In genomic region chr7:19663940-19664339, GRCm38 (mm10) we compare ENCODE assay signal across 9 mouse cellular contexts. TPM values are rescaled to one million over a fixed set of nuclear protein-coding genes. Genes with fewer than 3 reads are reported as not detected.
DNase-seq lines count a peak whose midpoint lies in the region; ATAC-seq and TF ChIP-seq lines count a peak whose summit lies in the region.
"Had no signal": no experiment of that assay in that cellular context is flagged by ENCODE, and none has a peak within 500 bp of the region (broad histone marks: within the 10 kb centered on the region; RNA-seq: fewer than 3 reads in every experiment).

No protein-coding gene starts in this region.

- peaks cover 10% of the 10 kb centered on the region for H3K4me1 ChIP-seq in heart, adult 2 months (ENCODE audit: control insufficient read depth, insufficient read depth, low read length)
- H3K4me1 ChIP-seq in CH12.LX (ENCODE audit: control insufficient read depth in 1 of 2, insufficient read depth in 2 of 2) = peaks cover 14 to 46% of the 10 kb centered on the region in 2 experiments; a peak in 3 of 4 replicates
- H3K4me1 ChIP-seq in embryonic fibroblast, embryonic 13.5 days (ENCODE audit: control insufficient read depth, insufficient read depth, low read length) = no peaks in the 10 kb centered on the region; the same call in 1 of the 2 replicates
- H3K4me1 ChIP-seq in limb, embryonic 12.5 days (replicated peaks) = peaks cover 13% of the 10 kb centered on the region
- H3K4me1 ChIP-seq in small intestine, adult 2 months (ENCODE audit: control insufficient read depth, insufficient read depth, insufficient read length, low read length) = peaks cover 7% of the 10 kb centered on the region; the same call in 1 of the 2 replicates

- no peak for TF ChIP-seq CTCF in heart, adult 2 months (IDR thresholded peaks at IDR 0.05)
- TF ChIP-seq CTCF in CH12.LX (conservative IDR thresholded peaks at IDR 0.05 in 1 of 2, IDR thresholded peaks at IDR 0.05 in 1 of 2; ENCODE audit: low read depth in 2 of 2, low read length in 2 of 2) = no peak
- no peak for TF ChIP-seq CTCF in embryonic fibroblast, embryonic 13.5 days (IDR thresholded peaks at IDR 0.05; ENCODE audit: borderline replicate concordance, insufficient read depth, low read length)
- TF ChIP-seq CTCF in small intestine, adult 2 months (IDR thresholded peaks at IDR 0.05; ENCODE audit: extremely low read depth, insufficient read length, insufficient replicate concordance, low read depth, low read length) = no peak

- no peaks in the 10 kb centered on the region for H3K36me3 ChIP-seq in heart, adult 2 months (ENCODE audit: control insufficient read depth, insufficient read depth, low read length)
- peaks cover 20 to 38% of the 10 kb centered on the region in 2 experiments for H3K36me3 ChIP-seq in CH12.LX (replicated peaks in 1 of 2; ENCODE audit: control insufficient read depth in 1 of 2, insufficient read depth in 1 of 2, low read length in 1 of 2)
- H3K36me3 ChIP-seq in limb, embryonic 12.5 days = peaks cover 32% of the 10 kb centered on the region
- peaks cover 3% of the 10 kb centered on the region for H3K36me3 ChIP-seq in small intestine, adult 2 months (ENCODE audit: control insufficient read depth, insufficient read depth, low read length)

- no peak for TF ChIP-seq POLR2A in heart, adult 2 months (IDR thresholded peaks at IDR 0.05; ENCODE audit: insufficient read depth, low read depth, low read length)
- no peak for TF ChIP-seq POLR2A in CH12.LX (IDR thresholded peaks at IDR 0.05; ENCODE audit: low read depth, low read length)
- TF ChIP-seq POLR2A in embryonic fibroblast, embryonic 13.5 days (IDR thresholded peaks at IDR 0.05; ENCODE audit: low read depth, low read length) = no peak
- no peak for TF ChIP-seq POLR2A in small intestine, adult 2 months (IDR thresholded peaks at IDR 0.05; ENCODE audit: low read depth, low read length)

- peak overlapping the region; percentile 100 for H3K4me3 ChIP-seq in heart, adult 2 months
- H3K4me3 ChIP-seq in CH12.LX (replicated peaks in 1 of 3; ENCODE audit: low read depth in 2 of 3, low read length in 2 of 3, poor library complexity in 1 of 3) = peak overlapping the region; percentile 80 to 94 (median 81)
- peak overlapping the region; percentile 88 for H3K4me3 ChIP-seq in embryonic fibroblast, embryonic 13.5 days (ENCODE audit: insufficient read depth, low read length)
- H3K4me3 ChIP-seq in limb, embryonic 12.5 days (replicated peaks) = peak overlapping the region; percentile 100
- peak overlapping the region; percentile 95 for H3K4me3 ChIP-seq in small intestine, adult 2 months (ENCODE audit: low read depth, low read length)

- dilution Hi-C loops in CH12.LX (cut with MboI; ENCODE audit: extremely low pct_ligation_motif_present, extremely low pct_unique_long_range_greater_than_20kb, low sequenced_read_pairs) = no loop called here

- peak overlapping the region; percentile 88; the same call in 1 of the 2 replicates for H3K27ac ChIP-seq in heart, adult 2 months
- H3K27ac ChIP-seq in CH12.LX (ENCODE audit: insufficient read depth, low read depth) = no peak overlapping the region
- H3K27ac ChIP-seq in embryonic fibroblast, embryonic 13.5 days (ENCODE audit: insufficient read depth, low read length) = no peak overlapping the region
- H3K27ac ChIP-seq in limb, embryonic 12.5 days = no peak overlapping the region
- no peak overlapping the region for H3K27ac ChIP-seq in small intestine, adult 2 months (ENCODE audit: insufficient read depth, low read depth, low read length)

- WGBS in heart, adult 2 months = 13% methylated on average over 8 of the region's 8 CpGs
- WGBS in limb, embryonic 12.5 days = 14% methylated on average over 8 of the region's 8 CpGs
- WGBS in small intestine, adult 2 months = 12% methylated on average over 8 of the region's 8 CpGs

- H3K4me2 ChIP-seq in CH12.LX (ENCODE audit: insufficient read depth, low read depth, poor library complexity, severe bottlenecking) = peak overlapping the region; percentile 62
- H3K4me2 ChIP-seq in limb, embryonic 12.5 days = peak overlapping the region; percentile 88

- no peak for TF ChIP-seq RAD21 in CH12.LX (IDR thresholded peaks at IDR 0.05; ENCODE audit: low read depth, low read length)

- no peak for DNase-seq in heart, adult 2 months
- DNase-seq in heart, postnatal 10 days = no peak
- no peak for DNase-seq in CH12.LX (ENCODE audit: extremely low read depth)
- no peak for DNase-seq in gastrocnemius, postnatal 25 days
- DNase-seq in urinary bladder, postnatal 4 days (ENCODE audit: low spot score in 2 of 2) = no peak

- intact Hi-C loops in heart, adult 2 months (cut with DNase I) = loop anchor here (5.0 kb wide), 1 partner anchor 37 kb away; the partner anchor contains the start of gene Relb
- intact Hi-C loops in heart, postnatal 10 days (cut with DNase I) = no loop called here

- peak overlapping the region; percentile 94 for H3K9ac ChIP-seq in heart, adult 2 months (ENCODE audit: low read depth, low read length)
- H3K9ac ChIP-seq in CH12.LX (ENCODE audit: insufficient read depth, low read depth) = peak overlapping the region; percentile 96
- H3K9ac ChIP-seq in limb, embryonic 12.5 days (replicated peaks) = peak overlapping the region; percentile 96

- H3K79me2 ChIP-seq in heart, adult 2 months (replicated peaks; ENCODE audit: control insufficient read depth, insufficient read depth, low read length) = peaks cover 16% of the 10 kb centered on the region
- H3K79me2 ChIP-seq in CH12.LX (replicated peaks; ENCODE audit: control insufficient read depth, extremely low read depth, insufficient read depth, poor library complexity, severe bottlenecking) = peaks cover 53% of the 10 kb centered on the region

- H3K27me3 ChIP-seq in heart, adult 2 months (ENCODE audit: control insufficient read depth, insufficient read depth, low read length) = no peaks in the 10 kb centered on the region
- no peaks in the 10 kb centered on the region for H3K27me3 ChIP-seq in CH12.LX (replicated peaks)
- no peaks in the 10 kb centered on the region for H3K27me3 ChIP-seq in limb, embryonic 12.5 days
- H3K27me3 ChIP-seq in small intestine, adult 2 months (ENCODE audit: control insufficient read depth, insufficient read depth, low read length) = no peaks in the 10 kb centered on the region
- H3K27me3 ChIP-seq: Patski had no signal

- 0 out of 2 replicates have a peak, but pooled peaks have one; percentile 29 for ATAC-seq in limb, embryonic 12.5 days (ENCODE audit: insufficient number of reproducible peaks, insufficient read depth, low FRiP score, low TSS enrichment, low read depth)

- in situ Hi-C loops in CH12.LX (cut with MboI; ENCODE audit: low pct_ligation_motif_present, low pct_unique_long_range_greater_than_20kb, low sequenced_read_pairs) = no loop called here

- no peaks in the 10 kb centered on the region for H3K9me3 ChIP-seq in CH12.LX (replicated peaks; ENCODE audit: low read length)
- no peaks in the 10 kb centered on the region for H3K9me3 ChIP-seq in limb, embryonic 12.5 days

- TF ChIP-seq EP300 in heart, adult 2 months (IDR thresholded peaks at IDR 0.05; ENCODE audit: insufficient read depth, low read depth, low read length) = no peak
- no peak for TF ChIP-seq EP300 in CH12.LX (IDR thresholded peaks at IDR 0.05; ENCODE audit: low read length)

RNA-seq across cellular contexts. Expression of gene Clptm1, which starts 0.9 kb away (rescaled TPM):
- total RNA-seq in heart, adult 2 months (2021) = 10 to 100 TPM; 61.7 to 74.9 TPM
- polyA plus RNA-seq in heart, adult 2 months (2012; rRNA removed) = 70.1 and 123 TPM in 2 replicates
- 100 to 1,000 TPM in 1 of 2 experiments, 10 to 100 TPM in 1; 95.2 to 102 TPM for total RNA-seq in heart, postnatal 10 days (2021)
- total RNA-seq in CH12.LX (2012; rRNA removed) = 43.6 and 43.9 TPM in 2 replicates
- total RNA-seq in CH12.LX (2014; rRNA removed) = 33.8 and 34.0 TPM in 2 replicates
- 54.7 and 70.9 TPM in 2 replicates for polyA plus RNA-seq in CH12.LX (2012; ENCODE audit: insufficient read length, low read depth)
- 116 and 124 TPM in 2 replicates for polyA plus RNA-seq in embryonic fibroblast, embryonic 13.5 days (2011; ENCODE audit: insufficient read length, low read depth, missing spikeins)
- 92.6 and 94.2 TPM in 2 replicates for polyA plus RNA-seq in limb, embryonic 12.5 days (2016; fragmentation: Nextera tagmentation; extraction: Ambion mirVana)
- polyA plus RNA-seq in small intestine, adult 2 months (2012; rRNA removed) = 70.5 and 141 TPM in 2 replicates
- total RNA-seq in gastrocnemius, postnatal 25 days (2021) = 10 to 100 TPM; 36.3 to 47.0 TPM

RNA-seq across cellular contexts. Expression of gene Apoc2, which starts 13.8 kb away (rescaled TPM):
- under 1 TPM in 1 of 2 experiments, not detected in 1; 0.47 TPM for total RNA-seq in heart, adult 2 months (2021)
- not detected in 2 replicates for polyA plus RNA-seq in heart, adult 2 months (2012; rRNA removed)
- total RNA-seq in heart, postnatal 10 days (2021) = under 1 TPM in 1 of 2 experiments, not detected in 1; 0.60 TPM
- not detected in 2 replicates for total RNA-seq in CH12.LX (2012; rRNA removed)
- total RNA-seq in CH12.LX (2014; rRNA removed) = not detected in 2 replicates
- not detected in 2 replicates for polyA plus RNA-seq in CH12.LX (2012; ENCODE audit: insufficient read length, low read depth)
- not detected in 2 replicates for polyA plus RNA-seq in embryonic fibroblast, embryonic 13.5 days (2011; ENCODE audit: insufficient read length, low read depth, missing spikeins)
- 0.97 TPM in 1 of 2 replicates, not detected in the other for polyA plus RNA-seq in limb, embryonic 12.5 days (2016; fragmentation: Nextera tagmentation; extraction: Ambion mirVana)
- polyA plus RNA-seq in small intestine, adult 2 months (2012; rRNA removed) = 1,337 and 1,661 TPM in 2 replicates
- not detected for total RNA-seq in gastrocnemius, postnatal 25 days (2021)
- polyA plus RNA-seq: Patski had no signal

RNA-seq across cellular contexts. Expression of gene Gm44805, which starts 17.3 kb away (rescaled TPM):
- not detected for total RNA-seq in heart, adult 2 months (2021)
- not detected in 2 replicates for polyA plus RNA-seq in heart, adult 2 months (2012; rRNA removed)
- total RNA-seq in heart, postnatal 10 days (2021) = not detected
- total RNA-seq in CH12.LX (2012; rRNA removed) (not detected in 2 replicates), CH12.LX (2014; rRNA removed) (not detected in 2 replicates)
- polyA plus RNA-seq in CH12.LX (2012; ENCODE audit: insufficient read length, low read depth) = not detected in 2 replicates
- not detected in 2 replicates for polyA plus RNA-seq in embryonic fibroblast, embryonic 13.5 days (2011; ENCODE audit: insufficient read length, low read depth, missing spikeins)
- not detected in 2 replicates for polyA plus RNA-seq in limb, embryonic 12.5 days (2016; fragmentation: Nextera tagmentation; extraction: Ambion mirVana)
- 0.37 and 0.69 TPM in 2 replicates for polyA plus RNA-seq in small intestine, adult 2 months (2012; rRNA removed)
- total RNA-seq in gastrocnemius, postnatal 25 days (2021) = not detected
- polyA plus RNA-seq: Patski had no signal

RNA-seq across cellular contexts. Expression of gene Apoc4, which starts 17.3 kb away (rescaled TPM):
- not detected for total RNA-seq in heart, adult 2 months (2021)
- polyA plus RNA-seq in heart, adult 2 months (2012; rRNA removed) = 0.82 TPM in 1 of 2 replicates, not detected in the other
- total RNA-seq in heart, postnatal 10 days (2021) = not detected
- total RNA-seq in CH12.LX (2012; rRNA removed) (not detected in 2 replicates), CH12.LX (2014; rRNA removed) (not detected in 2 replicates)
- polyA plus RNA-seq in CH12.LX (2012; ENCODE audit: insufficient read length, low read depth) = not detected in 2 replicates
- polyA plus RNA-seq in embryonic fibroblast, embryonic 13.5 days (2011; ENCODE audit: insufficient read length, low read depth, missing spikeins) = not detected in 2 replicates
- polyA plus RNA-seq in limb, embryonic 12.5 days (2016; fragmentation: Nextera tagmentation; extraction: Ambion mirVana) = not detected in 2 replicates
- 0.33 and 1.4 TPM in 2 replicates for polyA plus RNA-seq in small intestine, adult 2 months (2012; rRNA removed)
- total RNA-seq in gastrocnemius, postnatal 25 days (2021) = not detected

RNA-seq across cellular contexts. Expression of gene Apoc1, which starts 28.5 kb away (rescaled TPM):
- 1 to 10 TPM; 2.7 to 4.2 TPM for total RNA-seq in heart, adult 2 months (2021)
- polyA plus RNA-seq in heart, adult 2 months (2012; rRNA removed) = 3.1 and 7.2 TPM in 2 replicates
- 10 to 100 TPM in 1 of 2 experiments, 1 to 10 TPM in 1; 5.2 to 14.7 TPM for total RNA-seq in heart, postnatal 10 days (2021)
- total RNA-seq in CH12.LX (2012; rRNA removed) = not detected in 2 replicates
- not detected in 2 replicates for total RNA-seq in CH12.LX (2014; rRNA removed)
- not detected in 2 replicates for polyA plus RNA-seq in CH12.LX (2012; ENCODE audit: insufficient read length, low read depth)
- polyA plus RNA-seq in embryonic fibroblast, embryonic 13.5 days (2011; ENCODE audit: insufficient read length, low read depth, missing spikeins) = not detected in 2 replicates
- 4.6 and 7.0 TPM in 2 replicates for polyA plus RNA-seq in limb, embryonic 12.5 days (2016; fragmentation: Nextera tagmentation; extraction: Ambion mirVana)
- not detected in 2 replicates for polyA plus RNA-seq in small intestine, adult 2 months (2012; rRNA removed)
- 1 to 10 TPM in 1 of 2 experiments, not detected in 1; 3.7 TPM for total RNA-seq in gastrocnemius, postnatal 25 days (2021)

Comparison
In these comparisons a context has a peak if more than half of its experiments do, and no peak if none do; other contexts are left out.
1. RNA of gene Apoc2, which starts 13.8 kb away (polyA plus RNA-seq): 1,337 to 1,661 TPM in small intestine, adult 2 months; 0.97 TPM in limb, embryonic 12.5 days, not detected in heart, adult 2 months, not detected in CH12.LX and not detected in embryonic fibroblast, embryonic 13.5 days; every median in the first group is over 100 times any median in the second.
2. Peak in every context shown above with its lines, with median percentiles within 50 percentile points of each other: H3K4me3 ChIP-seq and H3K9ac ChIP-seq.